Mouse (Mus musculus) kidney, embryonic 15.5 days (tissue): ENCODE measurements around the gene Anp32e. TPM values are rescaled to one million over a fixed set of nuclear protein-coding genes. Genes with fewer than 3 reads are reported as not detected.

Experiments
- ATAC-seq: fragments of 200-750 bp; cut with Nextera tagmentation; replicated peaks from 2 replicates; pipeline ENCODE4 v1.8.0; 2017; ENCODE audit warnings: moderate TSS enrichment; ENCODE audit not compliant: low FRiP score
- H3K27ac ChIP-seq: fragments of 300-500 bp; sonication (generic); 2 replicates; pipeline ENCODE4 v1.5.1; 2015; ENCODE audit warnings: mild to moderate bottlenecking, inconsistent platforms
- H3K27me3 ChIP-seq: fragments of 300-500 bp; sonication (generic); 2 replicates; pipeline ENCODE4 v1.6.1; 2015; ENCODE audit warnings: inconsistent platforms
- H3K36me3 ChIP-seq: fragments of 300-500 bp; sonication (generic); 2 replicates; pipeline ENCODE4 v1.6.1; 2015; ENCODE audit warnings: inconsistent platforms
- H3K4me1 ChIP-seq: fragments of 300-500 bp; sonication (generic); 2 replicates; pipeline ENCODE4 v1.6.1; 2015; ENCODE audit warnings: inconsistent platforms
- H3K4me2 ChIP-seq: fragments of 300-500 bp; sonication (generic); 2 replicates; pipeline ENCODE4 v1.6.1; 2015; ENCODE audit warnings: moderate library complexity, mild to moderate bottlenecking, inconsistent platforms
- H3K4me3 ChIP-seq: fragments of 300-500 bp; sonication (generic); replicated peaks from 2 replicates; pipeline ENCODE4 v1.5.1; 2015; ENCODE audit warnings: mild to moderate bottlenecking, inconsistent platforms
- H3K9ac ChIP-seq: fragments of 300-500 bp; sonication (generic); 2 replicates; pipeline ENCODE4 v1.6.1; 2015; ENCODE audit warnings: mild to moderate bottlenecking, inconsistent platforms
- H3K9me3 ChIP-seq: fragments of 300-500 bp; sonication (generic); replicated peaks from 2 replicates; pipeline ENCODE4 v1.6.1; 2016; ENCODE audit warnings: inconsistent platforms
- WGBS: fragments of 180-500 bp; shearing (Covaris S2); methylation state at CpG from one replicate; pipeline ENCODE4 v1.1.7; 2015; ENCODE audit warnings: mixed read lengths; 5-methylcytosine and 5-hydroxymethylcytosine counted together
- polyA plus RNA-seq: library from polyadenylated mRNA; unstranded; fragments of >200 nt; fragmentation: Nextera tagmentation; extraction: Ambion mirVana; gene quantifications from 2 replicates; pipeline ENCODE4 v1.2.1, GENCODE M21; 2015

Anp32e gene
- polyA plus RNA-seq, 1 experiment from 2014 or later: 247 TPM

GRCm38 (mm10) chr3:95985209-95986000, 56.4 kb downstream of the Anp32e start:
- no peaks in the 10 kb centered on the region for H3K9me3 ChIP-seq
- ATAC-seq: peak; percentile 95
- H3K27me3 ChIP-seq: no peaks in the 10 kb centered on the region
- peaks cover 24% of the 10 kb centered on the region for H3K36me3 ChIP-seq
- H3K27ac ChIP-seq: peak overlapping the region; percentile 92
- peak overlapping the region; percentile 12; the same call in 1 of the 2 replicates for H3K4me3 ChIP-seq
- peaks cover 50% of the 10 kb centered on the region for H3K4me1 ChIP-seq
- peak overlapping the region; percentile 23; the same call in 1 of the 2 replicates for H3K9ac ChIP-seq
- WGBS: 3% methylated on average over 12 of the region's 12 CpGs
- peak overlapping the region; percentile 55 for H3K4me2 ChIP-seq

GRCm38 (mm10) chr3:95986001-95986622, 57.1 kb downstream of the Anp32e start:
- Histone ChIP-seq H3K4me2 (peak overlapping the region; percentile 55), H3K27me3 (no peaks in the 10 kb centered on the region), H3K4me3 (peak overlapping the region; percentile 12), H3K36me3 (peaks cover 31% of the 10 kb centered on the region), H3K9me3 (no peaks in the 10 kb centered on the region), H3K9ac (peak overlapping the region; percentile 23; the same call in 1 of the 2 replicates), H3K27ac (peak overlapping the region; percentile 92), H3K4me1 (peaks cover 53% of the 10 kb centered on the region)
- ATAC-seq: peak; percentile 19
- 6% methylated on average over 21 of the region's 21 CpGs for WGBS

- H3K4me3 ChIP-seq: no peak overlapping the region
- peak overlapping the region; percentile 92 for H3K27ac ChIP-seq
- H3K9me3 ChIP-seq: no peaks in the 10 kb centered on the region
- H3K9ac ChIP-seq: no peak overlapping the region
- peaks cover 40% of the 10 kb centered on the region for H3K36me3 ChIP-seq
- peaks cover 57% of the 10 kb centered on the region for H3K4me1 ChIP-seq
- H3K4me2 ChIP-seq: no peak overlapping the region
- H3K27me3 ChIP-seq: no peaks in the 10 kb centered on the region
- no peak for ATAC-seq
- 71% methylated on average over 4 of the region's 4 CpGs for WGBS
Measured at GRCm38 (mm10) chr3:95986984-95987383, 57.9 kb downstream of the Anp32e start.

GRCm38 (mm10) chr3:95987386-95988110, 58.5 kb downstream of the Anp32e start:
- no peak overlapping the region for H3K9ac ChIP-seq
- no peaks in the 10 kb centered on the region for H3K27me3 ChIP-seq
- no peak overlapping the region for H3K4me2 ChIP-seq
- H3K27ac ChIP-seq: no peak overlapping the region
- peaks cover 46% of the 10 kb centered on the region for H3K36me3 ChIP-seq
- peaks cover 62% of the 10 kb centered on the region for H3K4me1 ChIP-seq
- no peak for ATAC-seq
- H3K4me3 ChIP-seq: no peak overlapping the region
- no peaks in the 10 kb centered on the region for H3K9me3 ChIP-seq
- WGBS: 70% methylated on average over 6 of the region's 6 CpGs

GRCm38 (mm10) chr3:95988138-95988537, 59.1 kb downstream of the Anp32e start:
- no peaks in the 10 kb centered on the region for H3K9me3 ChIP-seq
- ATAC-seq: no peak
- peaks cover 49% of the 10 kb centered on the region for H3K36me3 ChIP-seq
- H3K4me2 ChIP-seq: no peak overlapping the region
- H3K27me3 ChIP-seq: no peaks in the 10 kb centered on the region
- 97% methylated on average over 1 of the region's 1 CpGs for WGBS
- H3K9ac ChIP-seq: no peak overlapping the region
- H3K27ac ChIP-seq: no peak overlapping the region
- peaks cover 67% of the 10 kb centered on the region for H3K4me1 ChIP-seq
- H3K4me3 ChIP-seq: no peak overlapping the region

GRCm38 (mm10) chr3:95988969-95989368, 59.9 kb downstream of the Anp32e start:
- no peaks in the 10 kb centered on the region for H3K9me3 ChIP-seq
- H3K4me2 ChIP-seq: no peak overlapping the region
- H3K9ac ChIP-seq: no peak overlapping the region
- ATAC-seq: no peak
- peaks cover 49% of the 10 kb centered on the region for H3K36me3 ChIP-seq
- H3K4me3 ChIP-seq: no peak overlapping the region
- peak overlapping the region; percentile 33 for H3K27ac ChIP-seq
- no peaks in the 10 kb centered on the region for H3K27me3 ChIP-seq
- H3K4me1 ChIP-seq: peaks cover 75% of the 10 kb centered on the region
- 48% methylated on average over 10 of the region's 10 CpGs for WGBS

- 81% methylated on average over 12 of the region's 12 CpGs for WGBS
- Histone ChIP-seq H3K9me3 (no peaks in the 10 kb centered on the region), H3K4me2 (no peak overlapping the region), H3K4me1 (peaks cover 73% of the 10 kb centered on the region), H3K27ac (peak overlapping the region; percentile 20; the same call in 1 of the 2 replicates), H3K4me3 (no peak overlapping the region), H3K36me3 (peaks cover 49% of the 10 kb centered on the region), H3K27me3 (no peaks in the 10 kb centered on the region), H3K9ac (no peak overlapping the region)
- ATAC-seq: no peak
Measured at GRCm38 (mm10) chr3:95990413-95990941, 61.4 kb downstream of the Anp32e start.

- H3K4me2 ChIP-seq: peak overlapping the region; percentile 83
- H3K9ac ChIP-seq: peak overlapping the region; percentile 12; the same call in 1 of the 2 replicates
- H3K9me3 ChIP-seq: no peaks in the 10 kb centered on the region
- 38% methylated on average over 5 of the region's 5 CpGs for WGBS
- H3K27me3 ChIP-seq: no peaks in the 10 kb centered on the region
- no peak for ATAC-seq
- H3K36me3 ChIP-seq: peaks cover 48% of the 10 kb centered on the region
- 0 out of 2 replicates have a peak overlapping the region, but pooled peaks have one; percentile 80 for H3K4me3 ChIP-seq
- H3K27ac ChIP-seq: peak overlapping the region; percentile 98
- peaks cover 73% of the 10 kb centered on the region for H3K4me1 ChIP-seq
Measured at GRCm38 (mm10) chr3:95992990-95993603, 64.1 kb downstream of the Anp32e start.

GRCm38 (mm10) chr3:95993881-95994280, 64.8 kb downstream of the Anp32e start:
- H3K9ac ChIP-seq: peak overlapping the region; percentile 80
- no peaks in the 10 kb centered on the region for H3K9me3 ChIP-seq
- H3K27ac ChIP-seq: peak overlapping the region; percentile 98
- peaks cover 67% of the 10 kb centered on the region for H3K4me1 ChIP-seq
- no peaks in the 10 kb centered on the region for H3K27me3 ChIP-seq
- peak overlapping the region; percentile 80 for H3K4me3 ChIP-seq
- WGBS: 16% methylated on average over 4 of the region's 4 CpGs
- peak overlapping the region; percentile 83 for H3K4me2 ChIP-seq
- H3K36me3 ChIP-seq: peaks cover 40% of the 10 kb centered on the region
- ATAC-seq: no peak

GRCm38 (mm10) chr3:95994381-95994846, 65.4 kb downstream of the Anp32e start:
- H3K27me3 ChIP-seq: no peaks in the 10 kb centered on the region
- no peak for ATAC-seq
- H3K4me3 ChIP-seq: peak overlapping the region; percentile 80
- H3K4me2 ChIP-seq: peak overlapping the region; percentile 83
- peaks cover 62% of the 10 kb centered on the region for H3K4me1 ChIP-seq
- no peaks in the 10 kb centered on the region for H3K9me3 ChIP-seq
- 11% methylated on average over 6 of the region's 6 CpGs for WGBS
- H3K27ac ChIP-seq: peak overlapping the region; percentile 98
- H3K9ac ChIP-seq: peak overlapping the region; percentile 80
- H3K36me3 ChIP-seq: peaks cover 35% of the 10 kb centered on the region
